Mouse (Mus musculus) neutrophil, adult 5-6 weeks (primary cell): Measurements from ENCODE around the gene Megf9. TPM values are rescaled to one million over a fixed set of nuclear protein-coding genes. Genes with fewer than 3 reads are reported as not detected.

Experiments
- ATAC-seq: fragments of 151-379, 151-347 bp; 2 replicates; pipeline ENCODE4 v1.8.0; 2017; ENCODE audit warnings: mild to moderate bottlenecking, moderate TSS enrichment; ENCODE audit not compliant: insufficient number of reproducible peaks, poor library complexity, low FRiP score, severe bottlenecking; ENCODE audit errors: extremely low read depth
- total RNA-seq: library from RNA; stranded (forward); fragments of 200-1000 nt; gene quantifications from 2 replicates; pipeline ENCODE4 v1.2.3, GENCODE M21; 2017

The Megf9 gene
- 12.7 and 13.0 TPM in 2 replicates for total RNA-seq

GRCm38 (mm10) chr4:70534891-70535269 lies at the start of gene Megf9:
Gene Megf9, minus strand, starts transcription at chr4:70534995.
- ATAC-seq: peak; percentile 97

DNA sequence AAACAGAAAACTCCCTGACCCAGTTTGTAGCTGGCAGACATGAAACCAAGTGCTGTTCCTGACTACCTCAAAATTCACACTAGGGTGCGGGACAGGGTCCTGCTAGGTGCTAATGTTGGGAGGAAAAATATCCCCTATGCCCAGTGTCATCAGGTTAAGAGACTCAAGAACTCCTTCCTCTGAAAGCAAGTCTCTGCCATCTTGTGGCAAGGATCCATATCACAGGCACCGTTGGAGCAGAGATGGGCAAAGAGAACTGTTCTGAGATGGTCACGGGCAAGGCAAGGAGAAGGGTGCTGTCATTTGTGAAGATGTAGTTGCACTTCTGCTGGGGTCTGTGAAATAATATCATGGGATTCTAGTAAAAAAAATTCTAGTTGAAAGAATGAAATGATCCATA lies 44.9 kb upstream of the Megf9 start:
- peak; percentile 81 for ATAC-seq

- ATAC-seq: no peak
These were observed 43.5 kb upstream of the Megf9 start for GRCm38 (mm10) chr4:70578301-70578700.

GRCm38 (mm10) chr4:70576096-70576495 lies 41.3 kb upstream of the Megf9 start:
- no peak for ATAC-seq

- no peak for ATAC-seq
These were observed 39.1 kb upstream of the Megf9 start for GRCm38 (mm10) chr4:70573926-70574325.

GRCm38 (mm10) chr4:70553888-70554287 lies 19.1 kb upstream of the Megf9 start:
- ATAC-seq: no peak

DNA sequence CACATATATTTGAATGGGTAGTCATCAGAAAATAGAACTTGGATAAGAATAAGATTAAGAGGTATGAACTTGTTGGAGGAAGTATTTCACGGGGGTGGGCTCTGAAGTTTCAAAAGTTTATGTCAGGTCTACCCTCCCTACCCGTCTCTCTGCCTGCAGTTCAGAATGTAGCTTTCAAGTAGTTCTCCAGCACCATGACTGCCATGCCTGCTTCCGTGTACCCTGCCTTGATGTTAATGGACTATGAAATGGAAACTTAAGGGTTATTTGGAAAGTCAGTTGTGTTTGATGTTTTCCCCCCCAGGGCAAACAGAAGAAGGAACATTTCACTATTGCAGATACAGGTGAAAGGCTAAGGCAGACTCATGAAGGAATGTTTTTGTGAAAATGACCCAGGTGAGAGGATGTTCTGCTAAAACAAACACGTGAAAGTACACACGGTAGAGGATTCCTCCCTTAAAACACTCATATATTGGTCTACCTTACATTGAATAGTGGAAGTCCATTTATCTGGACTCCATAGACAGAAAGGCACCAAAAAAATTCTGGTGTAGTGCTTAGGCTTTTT lies 18.5 kb upstream of the Megf9 start:
- ATAC-seq: no peak

DNA sequence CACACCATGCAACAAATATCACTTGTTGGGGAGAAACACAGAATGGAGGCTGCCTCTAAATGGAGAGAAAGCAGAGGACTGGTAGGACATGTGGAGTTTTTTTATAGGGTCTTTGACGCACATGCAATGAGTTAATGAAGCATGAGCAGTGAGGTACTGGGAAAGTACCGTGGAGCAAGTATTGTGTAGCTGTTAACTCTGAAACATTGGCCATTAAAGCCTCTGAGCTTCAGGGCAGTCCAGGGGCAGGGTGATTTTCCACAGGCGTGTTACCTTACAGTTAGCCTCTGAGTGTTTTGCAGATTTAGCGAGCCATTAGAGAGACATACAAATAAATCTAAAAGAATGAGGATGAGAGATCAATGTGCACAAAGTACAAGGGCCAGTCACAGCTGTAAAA lies 17.3 kb upstream of the Megf9 start:
- no peak for ATAC-seq

DNA sequence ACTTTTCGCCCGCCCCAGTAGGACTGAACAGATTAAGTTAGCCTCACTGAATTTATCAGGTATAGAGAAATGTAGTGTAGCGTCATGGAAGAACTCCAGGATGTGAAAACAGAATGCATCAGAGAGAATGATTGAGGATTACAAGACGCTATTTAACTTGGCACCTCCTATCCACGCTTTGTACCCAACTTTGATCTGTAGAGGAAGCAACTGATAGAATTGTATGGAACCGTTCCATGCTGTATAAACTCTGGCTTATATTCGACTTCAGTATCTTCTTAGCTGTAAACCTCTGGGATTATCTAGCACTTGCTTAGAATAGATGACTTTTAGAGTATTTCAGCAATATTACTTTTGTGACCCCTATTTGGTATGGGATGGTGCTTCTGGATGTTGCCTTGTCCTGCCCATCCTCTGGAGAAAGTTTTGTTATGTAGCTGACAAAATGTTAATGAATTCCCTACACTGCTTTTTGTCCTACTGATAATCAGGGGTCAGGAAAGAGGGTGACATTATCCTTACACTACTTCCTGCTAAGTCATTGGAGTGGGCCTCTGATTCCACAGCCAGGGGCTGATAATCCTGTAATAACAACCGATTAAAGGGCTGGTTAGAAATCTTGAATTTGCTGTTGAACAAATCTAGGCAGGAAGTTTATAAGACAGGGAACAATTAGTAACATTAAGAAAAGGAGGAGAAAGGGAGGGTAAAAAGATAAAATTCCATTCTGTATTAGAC lies 12.8 kb upstream of the Megf9 start:
- no peak for ATAC-seq

- peak; percentile 62 for ATAC-seq
These were observed 11.2 kb upstream of the Megf9 start for GRCm38 (mm10) chr4:70545869-70546542.

DNA sequence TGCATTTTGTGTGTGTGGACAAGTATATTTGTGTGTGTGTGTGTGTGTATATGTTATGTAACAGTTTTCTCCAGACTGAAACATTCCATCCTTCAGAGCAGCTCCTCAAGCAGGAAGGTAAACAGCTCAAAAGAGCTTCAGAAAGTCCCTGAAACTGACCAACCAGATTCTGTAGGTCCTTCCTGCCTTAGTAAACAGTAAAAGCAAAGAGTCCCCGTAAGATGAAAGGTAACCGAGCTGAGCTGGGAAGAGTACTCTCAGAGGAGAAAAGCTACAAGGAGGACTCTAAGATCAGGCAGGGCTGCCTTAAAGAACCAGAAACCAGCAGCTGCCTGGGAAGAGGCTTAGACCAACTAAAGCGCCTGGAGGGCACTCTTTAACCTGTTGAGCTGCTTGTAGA lies 9.6 kb upstream of the Megf9 start:
- no peak for ATAC-seq

DNA sequence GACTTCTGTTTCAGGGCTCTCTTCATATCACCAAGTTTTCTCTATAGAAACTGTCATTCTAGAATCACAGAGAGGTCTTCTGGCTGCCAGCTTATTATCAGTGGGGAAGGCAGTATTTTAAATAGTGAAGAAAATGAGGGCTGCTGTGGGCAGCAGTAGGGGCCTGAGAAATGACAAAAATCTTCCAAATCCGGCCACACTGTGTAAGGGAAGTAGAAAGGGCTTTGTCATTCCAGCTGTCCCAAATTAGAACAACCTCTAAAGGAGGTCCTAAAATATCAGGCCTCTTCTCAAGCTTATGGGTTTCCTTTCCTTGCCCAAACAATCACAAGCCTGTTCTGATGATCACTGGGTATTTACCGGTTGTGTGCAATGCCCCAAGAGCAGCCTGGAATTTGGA lies 7.6 kb upstream of the Megf9 start:
- no peak for ATAC-seq

DNA sequence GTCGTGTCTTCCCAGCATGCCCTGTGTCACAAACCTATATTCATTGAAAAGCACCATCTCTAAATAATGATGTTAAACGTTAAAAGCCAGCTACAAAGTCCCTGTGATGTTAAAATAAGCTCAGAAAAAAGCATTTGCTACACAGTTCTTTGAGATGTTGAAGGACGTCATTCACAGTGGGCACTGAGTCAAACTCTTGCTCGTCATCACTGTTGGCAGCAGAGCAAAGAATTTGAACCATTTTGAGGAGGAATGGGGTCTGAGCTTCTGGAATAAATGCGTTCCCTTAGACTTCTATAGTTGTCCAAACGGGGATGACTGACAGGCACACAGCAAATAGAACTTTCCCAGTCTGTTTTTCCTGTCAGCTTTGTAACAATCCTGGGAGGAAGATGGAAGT lies 5.9 kb upstream of the Megf9 start:
- no peak for ATAC-seq

GRCm38 (mm10) chr4:70536661-70537580 lies 2.1 kb upstream of the Megf9 start:
- no peak for ATAC-seq

GRCm38 (mm10) chr4:70535711-70536311 lies 1.0 kb upstream of the Megf9 start:
- ATAC-seq: no peak

- peak; percentile 7; the same call in 1 of the 2 replicates for ATAC-seq
These were observed 494 bp upstream of the Megf9 start for GRCm38 (mm10) chr4:70535289-70535688.

GRCm38 (mm10) chr4:70534078-70534890 lies 511 bp downstream of the Megf9 start:
- no peak for ATAC-seq
